Mouse (Mus musculus) small intestine, adult 10 weeks (tissue): Measurements from ENCODE around the gene Chrna5. TPM values are rescaled to one million over a fixed set of nuclear protein-coding genes. Genes with fewer than 3 reads are reported as not detected.

Experiments used
- polyA plus RNA-seq: library from polyadenylated mRNA; stranded (reverse); fragments of 350-450 nt; fragmentation: Illumina TruSeq; extraction: RNeasy Lipid Tissue Mini Kit (QIAGEN cat#74804); gene quantifications from one replicate; pipeline ENCODE4 v1.2.3, GENCODE M21; 2014; ENCODE audit warnings: low replicate concordance

The Chrna5 gene
- 0.59 TPM for polyA plus RNA-seq

GRCm38 (mm10) chr9:54980674-54981073 is at the start of gene Chrna5:
Gene Chrna5 (plus strand): TSS chr9:54980880.

GRCm38 (mm10) chr9:54950575-54951321 is 29.9 kb upstream of the Chrna5 start, which contains the start of the genes Psma4 and AY074887:
Gene Psma4 (plus strand): TSS chr9:54950790.
Gene AY074887 (minus strand): TSS chr9:54950998.

GRCm38 (mm10) chr9:55026275-55026663 is 45.6 kb downstream of the Chrna5 start, which contains the start of gene Chrna3:
Gene Chrna3 (minus strand): TSS chr9:55026562.

GRCm38 (mm10) chr9:55048211-55048880 is 67.7 kb downstream of the Chrna5 start, which contains the start of gene Chrnb4:
Gene Chrnb4 (minus strand): TSS chr9:55048779.

Other genes with a start within 250 kb of the Chrna5 start
- 64.7 TPM for gene Wdr61, start 246.4 kb upstream of the Chrna5 start, polyA plus RNA-seq
- gene Crabp1, start 216.1 kb upstream of the Chrna5 start, polyA plus RNA-seq, result not detected
- 266 TPM for gene Ireb2, start 117.1 kb upstream of the Chrna5 start, polyA plus RNA-seq
- 9.8 TPM for gene Hykk, start 63.6 kb upstream of the Chrna5 start, polyA plus RNA-seq
- gene Psma4, start 30.1 kb upstream of the Chrna5 start, polyA plus RNA-seq, result 542 TPM
- gene AY074887, start 29.9 kb upstream of the Chrna5 start, polyA plus RNA-seq, result not detected
- 1.7 TPM for gene Chrna3, start 45.7 kb downstream of the Chrna5 start, polyA plus RNA-seq
- 0.59 TPM for gene Chrnb4, start 67.9 kb downstream of the Chrna5 start, polyA plus RNA-seq
- 68.0 TPM for gene Ube2q2, start 168.0 kb downstream of the Chrna5 start, polyA plus RNA-seq
- gene Fbxo22, start 228.0 kb downstream of the Chrna5 start, polyA plus RNA-seq, result 74.0 TPM